Mouse (Mus musculus) erythroblast, embryonic 14.5 days (primary cell): Measurements from ENCODE around the gene Fsd1l.

ENCODE experiments used
- GATA1 ChIP-seq: IDR thresholded peaks from 2 replicates; pipeline ENCODE4 v1.6.1; 2012; ENCODE audit warnings: low read length, inconsistent platforms, mixed read lengths
- TAL1 ChIP-seq: IDR thresholded peaks from 3 replicates; pipeline ENCODE4 v1.6.1; 2012; ENCODE audit warnings: low read length, inconsistent platforms, mixed read lengths

- TF ChIP-seq GATA1 (no peak), TAL1 (no peak)
These were observed 78.8 kb downstream of the Fsd1l start for GRCm38 (mm10) chr4:53710021-53710420.
